Mouse (Mus musculus) G1E (cell line): ENCODE measurements around the gene Pcbp1. TPM values are rescaled to one million over a fixed set of nuclear protein-coding genes. Genes with fewer than 3 reads are reported as not detected.

Experiments used
- ATAC-seq: 2 replicates; pipeline ENCODE4 v1.8.0; 2016; ENCODE audit warnings: mild to moderate bottlenecking; ENCODE audit not compliant: insufficient number of reproducible peaks, poor library complexity, low FRiP score, severe bottlenecking; ENCODE audit errors: extremely low read depth
- DNase-seq: peaks from one replicate; pipeline ENCODE4 v3.0.0; 2012; ENCODE audit warnings: low spot score
- H3K27me3 ChIP-seq: 2 replicates; pipeline ENCODE4 v1.6.1; 2012; ENCODE audit warnings: mild to moderate bottlenecking, low read length, inconsistent platforms; ENCODE audit not compliant: insufficient read depth
- H3K36me3 ChIP-seq: replicated peaks from 2 replicates; pipeline ENCODE3; 2012; ENCODE audit warnings: mild to moderate bottlenecking, inconsistent platforms
- H3K4me1 ChIP-seq: 2 replicates; pipeline ENCODE4 v1.6.1; 2012; ENCODE audit warnings: low read depth, low read length, inconsistent platforms, mixed read lengths; ENCODE audit not compliant: insufficient read depth
- H3K4me3 ChIP-seq: 2 replicates; pipeline ENCODE4 v1.5.1; 2012; ENCODE audit warnings: low read depth, mild to moderate bottlenecking, inconsistent platforms, low read length, moderate library complexity, mixed read lengths
- H3K9me3 ChIP-seq: replicated peaks from 2 replicates; pipeline ENCODE4 v1.6.1; 2012; ENCODE audit warnings: inconsistent platforms
- CTCF ChIP-seq: IDR thresholded peaks from 2 replicates; pipeline ENCODE4 v1.5.1; 2012; ENCODE audit warnings: low read depth, low read length, inconsistent platforms, mixed read lengths
- GATA1 ChIP-seq: IDR thresholded peaks from 2 replicates; pipeline ENCODE4 v1.6.1; 2012; ENCODE audit warnings: borderline replicate concordance, low read length, inconsistent platforms, mixed read lengths
- GATA2 ChIP-seq: IDR thresholded peaks from 2 replicates; pipeline ENCODE4 v1.6.1; 2012; ENCODE audit warnings: low read depth, low read length, inconsistent platforms, borderline replicate concordance
- POLR2AphosphoS5 ChIP-seq: IDR thresholded peaks from 2 replicates; pipeline ENCODE4 v1.6.1; 2012; ENCODE audit warnings: low read depth, low read length, inconsistent platforms; ENCODE audit not compliant: insufficient replicate concordance
- TAL1 ChIP-seq: conservative IDR thresholded peaks from 2 replicates; pipeline ENCODE4 v1.6.1; 2012; ENCODE audit warnings: low read depth, low read length, inconsistent platforms, mixed read lengths
- polyA plus RNA-seq: library from polyadenylated mRNA; stranded (reverse); fragments of >175 nt; gene quantifications from 2 replicates; pipeline ENCODE4 v1.2.3, GENCODE M21; 2012
- total RNA-seq, 2 experiments: library from RNA; stranded (forward) in 1 of 2; stranded (reverse) in 1 of 2; fragments of 200-1000 nt in 1 of 2; fragments of >200 nt in 1 of 2; fragmentation: Nextera tagmentation in 1 of 2; gene quantifications; 2 replicates each; pipeline ENCODE4 v1.2.3; 2014 to 2017

Pcbp1 gene
- total and polyA plus RNA-seq, 3 experiments = 101 to 1,039 (median 191) TPM

GRCm38 (mm10) chr6:86541650-86542049, 15.5 kb upstream of the Pcbp1 start:
- peaks cover 76% of the 10 kb centered on the region for H3K36me3 ChIP-seq
- no peak for DNase-seq
- no peak for ATAC-seq

GRCm38 (mm10) chr6:86528451-86528785, 2.3 kb upstream of the Pcbp1 start:
- ATAC-seq (no peak), DNase-seq (no peak)
- peaks cover 21% of the 10 kb centered on the region for H3K4me1 ChIP-seq
- H3K27me3 ChIP-seq = no peaks in the 10 kb centered on the region
- TF ChIP-seq TAL1 (no peak), POLR2AphosphoS5 (no peak), CTCF (no peak)
- H3K9me3 ChIP-seq = no peaks in the 10 kb centered on the region
- peaks cover 49% of the 10 kb centered on the region for H3K36me3 ChIP-seq
- no peak overlapping the region for H3K4me3 ChIP-seq

More at GRCm38 (mm10) chr6:86541650-86542049, 15.5 kb upstream of the Pcbp1 start:
- Histone ChIP-seq H3K9me3 (no peaks in the 10 kb centered on the region), H3K4me3 (no peak overlapping the region), H3K27me3 (no peaks in the 10 kb centered on the region), H3K4me1 (peaks cover 10% of the 10 kb centered on the region; the same call in 1 of the 2 replicates)
- TF ChIP-seq CTCF (peak; percentile 43; the same call in 1 of the 2 replicates), GATA2 (no peak)

GRCm38 (mm10) chr6:86527766-86528450, 1.8 kb upstream of the Pcbp1 start:
- ATAC-seq (no peak), DNase-seq (no peak)
- TF ChIP-seq CTCF (no peak), POLR2AphosphoS5 (no peak), GATA2 (no peak), TAL1 (no peak), GATA1 (no peak)
- Histone ChIP-seq H3K27me3 (no peaks in the 10 kb centered on the region), H3K4me3 (no peak overlapping the region; the same call in 1 of the 2 replicates), H3K9me3 (no peaks in the 10 kb centered on the region), H3K36me3 (peaks cover 49% of the 10 kb centered on the region), H3K4me1 (peaks cover 26% of the 10 kb centered on the region)

- Histone ChIP-seq H3K27me3 (no peaks in the 10 kb centered on the region), H3K9me3 (no peaks in the 10 kb centered on the region), H3K4me1 (peaks cover 32% of the 10 kb centered on the region), H3K36me3 (peaks cover 49% of the 10 kb centered on the region), H3K4me3 (peak overlapping the region; percentile 84)
- no peak for TF ChIP-seq GATA1
- TF ChIP-seq CTCF = no peak
- TF ChIP-seq TAL1 = no peak
- no peak; the same call in 1 of the 2 replicates for TF ChIP-seq POLR2AphosphoS5
- TF ChIP-seq GATA2 = no peak
- ATAC-seq (no peak), DNase-seq (peak; percentile 77)
These were observed 1.0 kb upstream of the Pcbp1 start for GRCm38 (mm10) chr6:86526961-86527740.

GRCm38 (mm10) chr6:86525646-86526031, 482 bp downstream of the Pcbp1 start:
- no peak for TF ChIP-seq CTCF
- DNase-seq (peak; percentile 63), ATAC-seq (no peak)
- peaks cover 52% of the 10 kb centered on the region for H3K36me3 ChIP-seq
- H3K9me3 ChIP-seq = no peaks in the 10 kb centered on the region
- no peaks in the 10 kb centered on the region for H3K27me3 ChIP-seq
- H3K4me1 ChIP-seq = peaks cover 34% of the 10 kb centered on the region
- peak overlapping the region; percentile 84 for H3K4me3 ChIP-seq

GRCm38 (mm10) chr6:86524879-86525645, 1.1 kb downstream of the Pcbp1 start:
- H3K4me1 ChIP-seq = peaks cover 31% of the 10 kb centered on the region
- H3K9me3 ChIP-seq = no peaks in the 10 kb centered on the region
- ATAC-seq (no peak), DNase-seq (peak; percentile 19)
- peak overlapping the region; percentile 84 for H3K4me3 ChIP-seq
- TF ChIP-seq CTCF = no peak
- no peak for TF ChIP-seq GATA2
- no peak for TF ChIP-seq TAL1
- TF ChIP-seq GATA1 = no peak
- no peak for TF ChIP-seq POLR2AphosphoS5
- H3K36me3 ChIP-seq = peaks cover 47% of the 10 kb centered on the region
- H3K27me3 ChIP-seq = no peaks in the 10 kb centered on the region
